Mouse (Mus musculus) colon, adult 2 months (tissue): Measurements from ENCODE around the gene Adgrg6. TPM values are rescaled to one million over a fixed set of nuclear protein-coding genes. Genes with fewer than 3 reads are reported as not detected.

ENCODE experiments used
- polyA plus RNA-seq: library from polyadenylated mRNA; depleted of rRNA; stranded (reverse); fragments of >200 nt; gene quantifications from 2 replicates; pipeline ENCODE4 v1.2.3, GENCODE M21; 2012; rRNA removed

The Adgrg6 gene
- polyA plus RNA-seq: 1.1 and 1.2 TPM in 2 replicates

DNA sequence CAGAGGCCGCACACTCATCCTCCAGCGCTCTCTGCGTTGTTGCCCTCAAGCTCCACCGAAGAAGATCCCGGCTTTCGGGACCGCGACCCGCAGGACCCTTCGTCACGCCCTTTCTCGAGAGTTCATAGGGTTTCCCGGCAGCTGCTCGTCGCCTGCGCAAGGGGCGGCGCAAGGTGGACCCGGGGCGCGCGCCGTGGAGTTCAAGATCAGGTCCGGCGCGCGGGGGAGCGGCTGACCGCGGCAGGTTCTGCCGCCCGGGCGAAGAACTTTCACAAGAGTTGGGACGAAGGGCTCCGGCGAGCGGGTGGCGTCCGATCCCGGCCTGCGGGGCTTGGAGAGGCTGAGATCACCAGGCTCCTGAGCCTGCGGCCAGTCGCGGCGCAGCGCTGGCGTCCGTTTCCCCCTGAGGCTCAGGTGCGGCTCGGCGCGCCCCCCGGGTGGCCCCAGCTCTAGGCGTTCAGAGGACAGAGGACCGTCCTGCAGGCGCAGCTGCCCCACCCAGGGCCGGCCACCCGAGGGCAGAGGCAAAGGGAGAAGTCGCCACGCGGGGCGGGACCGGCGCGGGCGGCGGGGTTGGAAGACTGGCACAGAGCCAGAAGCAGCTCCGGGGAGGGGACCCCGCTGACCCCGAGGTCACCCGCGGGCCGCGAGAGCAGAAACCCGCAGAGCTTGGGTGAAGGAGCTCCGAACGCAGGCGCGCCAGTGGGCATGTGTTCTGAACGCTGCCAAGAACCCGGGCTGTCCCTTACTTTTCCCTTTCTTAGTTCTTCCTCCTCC lies at the start of gene Adgrg6:
Gene Adgrg6, minus strand, starts transcription at position 719 of the 777 bp plus-strand sequence.

Other genes starting within 250 kb of the Adgrg6 start
- 87.7 and 89.2 TPM in 2 replicates for gene Vta1, start 159.9 kb upstream of the Adgrg6 start, polyA plus RNA-seq
- gene Nmbr, start 159.9 kb upstream of the Adgrg6 start, polyA plus RNA-seq: 0.12 TPM in 1 of 2 replicates, not detected in the other
- not detected in 2 replicates for gene Gje1, start 172.6 kb upstream of the Adgrg6 start, polyA plus RNA-seq